Comparison of ENCODE assay signal across 16 mouse cellular contexts in genomic region chr17:50506861-50507321, GRCm38 (mm10). TPM values are rescaled to one million over a fixed set of nuclear protein-coding genes. Genes with fewer than 3 reads are reported as not detected.
DNase-seq lines count a peak whose midpoint lies in the region; ATAC-seq lines count a peak whose summit lies in the region.
"Had no signal": no experiment of that assay in that cellular context is flagged by ENCODE, and none has a peak within 500 bp of the region (broad histone marks: within the 10 kb centered on the region; RNA-seq: fewer than 3 reads in every experiment).

No protein-coding gene starts in this region.

- no peak overlapping the region for H3K9ac ChIP-seq in forebrain, embryonic 14.5 days (ENCODE audit: low read length)
- no peak overlapping the region for H3K9ac ChIP-seq in forebrain, embryonic 15.5 days (replicated peaks)
- H3K9ac ChIP-seq: embryonic facial prominence, embryonic 13.5 days; intestine, embryonic 15.5 days; lung, embryonic 14.5 days had no signal

- no peak overlapping the region for H3K27ac ChIP-seq in forebrain, embryonic 14.5 days (ENCODE audit: low read depth, low read length)
- H3K27ac ChIP-seq in forebrain, embryonic 15.5 days (replicated peaks) = no peak overlapping the region
- H3K27ac ChIP-seq: embryonic facial prominence, embryonic 13.5 days; heart, embryonic 10.5 days; hindbrain, embryonic 10.5 days; intestine, embryonic 15.5 days had no signal

- WGBS in forebrain, embryonic 14.5 days = 64% methylated on average over 13 of the region's 13 CpGs
- WGBS in forebrain, embryonic 15.5 days = 52% methylated on average over 13 of the region's 13 CpGs

- no peaks in the 10 kb centered on the region; the same call in 1 of the 2 replicates for H3K27me3 ChIP-seq in forebrain, embryonic 14.5 days (replicated peaks; ENCODE audit: control insufficient read depth, insufficient read depth, low read length)
- no peaks in the 10 kb centered on the region for H3K27me3 ChIP-seq in forebrain, embryonic 15.5 days
- H3K27me3 ChIP-seq: intestine, embryonic 15.5 days had no signal

- H3K4me2 ChIP-seq in forebrain, embryonic 14.5 days (ENCODE audit: low read length) = no peak overlapping the region
- H3K4me2 ChIP-seq in forebrain, embryonic 15.5 days (replicated peaks) = no peak overlapping the region
- H3K4me2 ChIP-seq: embryonic facial prominence, embryonic 13.5 days; intestine, embryonic 15.5 days; lung, embryonic 14.5 days had no signal

- peaks cover 12% of the 10 kb centered on the region for H3K4me1 ChIP-seq in forebrain, embryonic 14.5 days (ENCODE audit: control insufficient read depth, insufficient read depth, low read length)
- H3K4me1 ChIP-seq in forebrain, embryonic 15.5 days = peaks cover 36% of the 10 kb centered on the region

- H3K9me3 ChIP-seq in forebrain, embryonic 14.5 days (replicated peaks; ENCODE audit: control insufficient read depth, low read length) = no peaks in the 10 kb centered on the region
- no peaks in the 10 kb centered on the region for H3K9me3 ChIP-seq in forebrain, embryonic 15.5 days
- H3K9me3 ChIP-seq: embryonic facial prominence, embryonic 13.5 days; heart, embryonic 10.5 days; hindbrain, embryonic 10.5 days; intestine, embryonic 15.5 days had no signal

- no peak for ATAC-seq in forebrain, embryonic 14.5 days
- ATAC-seq in forebrain, embryonic 15.5 days (replicated peaks) = no peak
- ATAC-seq: intestine, embryonic 15.5 days had no signal

- H3K36me3 ChIP-seq in forebrain, embryonic 14.5 days (ENCODE audit: control insufficient read depth, insufficient read depth, low read length) = no peaks in the 10 kb centered on the region
- no peaks in the 10 kb centered on the region for H3K36me3 ChIP-seq in forebrain, embryonic 15.5 days
- H3K36me3 ChIP-seq: embryonic facial prominence, embryonic 13.5 days; heart, embryonic 10.5 days; hindbrain, embryonic 10.5 days; intestine, embryonic 15.5 days had no signal

- DNase-seq in forebrain, embryonic 14.5 days (ENCODE audit: low spot score) = peak; percentile 34
- peak; percentile 27 to 44 for DNase-seq in spleen, postnatal 10 days (ENCODE audit: low spot score in 2 of 2)
- DNase-seq in spleen, postnatal 14 days (ENCODE audit: low spot score in 2 of 2) = no peak
- peak; percentile 61 to 67 for DNase-seq in cerebellum, postnatal 14 days
- no peak for DNase-seq in embryo, embryonic 10.5 days (ENCODE audit: low spot score)
- no peak for DNase-seq in frontal cortex, postnatal 14 days (ENCODE audit: low spot score in 2 of 2)
- DNase-seq in right cerebral cortex, postnatal 36 days (ENCODE audit: low spot score in 2 of 2) = no peak
- DNase-seq: B cell, adult 2 months; kidney, postnatal 4 days; lung, embryonic 14.5 days; right cerebral cortex, postnatal 4 days had no signal

- H3K4me3 ChIP-seq in forebrain, embryonic 14.5 days (ENCODE audit: low read depth, low read length) = no peak overlapping the region
- H3K4me3 ChIP-seq in forebrain, embryonic 15.5 days = no peak overlapping the region
- H3K4me3 ChIP-seq: embryonic facial prominence, embryonic 13.5 days; heart, embryonic 10.5 days; hindbrain, embryonic 10.5 days; intestine, embryonic 15.5 days had no signal

RNA-seq across cellular contexts. Expression of gene Plcl2, which starts 2.3 kb away (rescaled TPM):
- 10.4 and 11.3 TPM in 2 replicates for polyA plus RNA-seq in forebrain, embryonic 14.5 days (2014; fragmentation: Nextera tagmentation; extraction: Ambion mirVana)
- 10.2 and 11.6 TPM in 2 replicates for polyA plus RNA-seq in forebrain, embryonic 15.5 days (2015; fragmentation: Nextera tagmentation; extraction: Ambion mirVana)

Comparison
In these comparisons a context has a peak if more than half of its experiments do, and no peak if none do; other contexts are left out.
1. DNase-seq: peak in forebrain, embryonic 14.5 days (single experiment), spleen, postnatal 10 days (2 of 2) and cerebellum, postnatal 14 days (2 of 2); none in spleen, postnatal 14 days (0 of 2), embryo, embryonic 10.5 days (single experiment), frontal cortex, postnatal 14 days (0 of 2) and right cerebral cortex, postnatal 36 days (0 of 2).